Mouse (Mus musculus) olfactory bulb, adult 2 months (tissue): ENCODE measurements around the gene Cfap161.

Experiments used
- CTCF ChIP-seq: fragments of 200-500 bp; IDR thresholded peaks from 2 replicates; pipeline ENCODE4 v1.5.1; 2012; ENCODE audit warnings: low read depth, mild to moderate bottlenecking, low read length, moderate library complexity; ENCODE audit not compliant: insufficient read depth
- POLR2A ChIP-seq: fragments of 200-500 bp; IDR thresholded peaks from 2 replicates; pipeline ENCODE4 v1.6.1; 2012; ENCODE audit warnings: mild to moderate bottlenecking, low read depth, low read length, moderate library complexity; ENCODE audit not compliant: insufficient read depth

DNA sequence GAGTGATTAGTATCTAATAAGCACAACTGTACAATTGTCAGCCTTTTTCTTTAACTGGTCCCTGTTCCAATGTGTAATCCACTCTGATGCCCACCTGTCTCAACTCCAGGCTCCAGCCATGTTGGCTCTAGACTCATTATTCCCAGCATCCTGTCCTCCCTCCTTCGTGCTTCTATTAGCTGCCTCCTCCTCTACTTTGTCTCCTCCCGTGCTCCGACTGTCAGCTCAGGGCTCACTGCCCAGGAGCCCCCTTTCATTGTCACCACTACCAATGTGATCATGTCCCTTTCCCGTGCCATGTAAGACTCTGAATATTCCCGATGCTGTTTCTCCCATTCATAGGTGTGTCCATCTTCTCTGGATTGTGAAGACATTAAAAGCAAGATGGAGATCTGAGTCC lies 32.3 kb downstream of the Cfap161 start:
- TF ChIP-seq POLR2A (no peak), CTCF (no peak)
